Mouse (Mus musculus) liver, adult (tissue): ENCODE data around the gene Cgas.

Source experiments
- GATA4 ChIP-seq: IDR thresholded peaks from 2 replicates; pipeline ENCODE4 v1.6.1; 2014; ENCODE audit warnings: mild to moderate bottlenecking, low read length; ENCODE audit not compliant: insufficient replicate concordance

The Cgas gene

GRCm38 (mm10) chr9:78473588-78473987, 30.6 kb upstream of the Cgas start:
- TF ChIP-seq GATA4: no peak

GRCm38 (mm10) chr9:78465725-78466124, 22.7 kb upstream of the Cgas start:
- TF ChIP-seq GATA4: no peak

- no peak for TF ChIP-seq GATA4
Measured at GRCm38 (mm10) chr9:78463337-78463736, 20.3 kb upstream of the Cgas start.

GRCm38 (mm10) chr9:78457026-78457425, 14.0 kb upstream of the Cgas start:
- no peak for TF ChIP-seq GATA4

GRCm38 (mm10) chr9:78451382-78451781, 8.3 kb upstream of the Cgas start:
- TF ChIP-seq GATA4: no peak

GRCm38 (mm10) chr9:78450404-78450803, 7.4 kb upstream of the Cgas start:
- TF ChIP-seq GATA4: no peak

- TF ChIP-seq GATA4: peak; percentile 45; the same call in 1 of the 2 replicates
Measured at GRCm38 (mm10) chr9:78447973-78448873, 5.2 kb upstream of the Cgas start, which contains the start of the genes Mto1 and Gm17324. Gene Mto1 (plus strand): TSS chr9:78448208. Gene Gm17324 (minus strand): TSS chr9:78448786.

GRCm38 (mm10) chr9:78447606-78447972, 4.6 kb upstream of the Cgas start:
- no peak for TF ChIP-seq GATA4

- TF ChIP-seq GATA4: no peak
Measured at GRCm38 (mm10) chr9:78442237-78442578, 829 bp downstream of the Cgas start.

- no peak for TF ChIP-seq GATA4
Measured at GRCm38 (mm10) chr9:78439426-78439825, 3.6 kb downstream of the Cgas start.

- no peak for TF ChIP-seq GATA4
Measured at GRCm38 (mm10) chr9:78432471-78432870, 10.6 kb downstream of the Cgas start.

- TF ChIP-seq GATA4: no peak
Measured at GRCm38 (mm10) chr9:78430486-78430885, 12.6 kb downstream of the Cgas start.

GRCm38 (mm10) chr9:78429551-78429950, 13.5 kb downstream of the Cgas start:
- TF ChIP-seq GATA4: no peak

GRCm38 (mm10) chr9:78428870-78429432, 14.1 kb downstream of the Cgas start:
- no peak for TF ChIP-seq GATA4

GRCm38 (mm10) chr9:78428185-78428584, 14.9 kb downstream of the Cgas start:
- no peak for TF ChIP-seq GATA4

GRCm38 (mm10) chr9:78427362-78427781, 15.7 kb downstream of the Cgas start:
- TF ChIP-seq GATA4: no peak
